In genomic region chr10:60245041-60245440, GRCm38 (mm10) we compare ENCODE assay signal across 8 mouse cellular contexts. TPM values are rescaled to one million over a fixed set of nuclear protein-coding genes. Genes with fewer than 3 reads are reported as not detected.
A peak's percentile ranks its signal among the peaks of the same experiment; 100 is the strongest.
DNase-seq lines count a peak whose midpoint lies in the region; ATAC-seq lines count a peak whose summit lies in the region.

No protein-coding gene starts in this region.

- DNase-seq in Muller cell, postnatal 12 days (ENCODE audit: inconsistent ontology term) = peak; percentile 78
- peak; percentile 86 for DNase-seq in cerebellum, adult 9-11 months
- peak; percentile 72 to 90 for DNase-seq in frontal cortex, postnatal 14 days (ENCODE audit: low spot score in 2 of 2)
- peak; percentile 87 to 90 for DNase-seq in layer of hippocampus, postnatal 36 days
- DNase-seq in lung, postnatal 25 days (ENCODE audit: low spot score) = peak; percentile 91
- DNase-seq in retina, postnatal 1 day = peak; percentile 92
- peak; percentile 79 to 87 for DNase-seq in urinary bladder, adult 18-20 months (ENCODE audit: low spot score in 2 of 2)

- peak; percentile 78 for ATAC-seq in hindbrain, embryonic 15.5 days (ENCODE audit: low FRiP score, low read depth)

- no peak overlapping the region for H3K4me3 ChIP-seq in hindbrain, embryonic 15.5 days

- H3K9ac ChIP-seq in hindbrain, embryonic 15.5 days = no peak overlapping the region

- H3K27ac ChIP-seq in hindbrain, embryonic 15.5 days (replicated peaks) = no peak overlapping the region

- no peaks in the 10 kb centered on the region for H3K36me3 ChIP-seq in hindbrain, embryonic 15.5 days

- H3K4me2 ChIP-seq in hindbrain, embryonic 15.5 days = no peak overlapping the region

- H3K4me1 ChIP-seq in hindbrain, embryonic 15.5 days (replicated peaks) = no peaks in the 10 kb centered on the region

- no peaks in the 10 kb centered on the region for H3K27me3 ChIP-seq in hindbrain, embryonic 15.5 days

- no peaks in the 10 kb centered on the region for H3K9me3 ChIP-seq in hindbrain, embryonic 15.5 days

- 2% methylated on average over 8 of the region's 8 CpGs for WGBS in hindbrain, embryonic 15.5 days

RNA-seq across cellular contexts. Expression of gene Chst3, which starts 26.0 kb away (rescaled TPM):
- 1.8 and 2.2 TPM in 2 replicates for polyA plus RNA-seq in hindbrain, embryonic 15.5 days (2015; fragmentation: Nextera tagmentation; extraction: Ambion mirVana)
- 1 to 10 TPM; 2.2 to 2.8 TPM for total RNA-seq in layer of hippocampus, postnatal 36 days (2021)

RNA-seq across cellular contexts. Expression of gene Psap, which starts 32.4 kb away (rescaled TPM):
- 194 and 203 TPM in 2 replicates for polyA plus RNA-seq in hindbrain, embryonic 15.5 days (2015; fragmentation: Nextera tagmentation; extraction: Ambion mirVana)
- total RNA-seq in layer of hippocampus, postnatal 36 days (2021) = 1,000 to 10,000 TPM; 1,330 to 1,401 TPM
